Mouse (Mus musculus): ENCODE results near the gene Naip2.

DNA sequence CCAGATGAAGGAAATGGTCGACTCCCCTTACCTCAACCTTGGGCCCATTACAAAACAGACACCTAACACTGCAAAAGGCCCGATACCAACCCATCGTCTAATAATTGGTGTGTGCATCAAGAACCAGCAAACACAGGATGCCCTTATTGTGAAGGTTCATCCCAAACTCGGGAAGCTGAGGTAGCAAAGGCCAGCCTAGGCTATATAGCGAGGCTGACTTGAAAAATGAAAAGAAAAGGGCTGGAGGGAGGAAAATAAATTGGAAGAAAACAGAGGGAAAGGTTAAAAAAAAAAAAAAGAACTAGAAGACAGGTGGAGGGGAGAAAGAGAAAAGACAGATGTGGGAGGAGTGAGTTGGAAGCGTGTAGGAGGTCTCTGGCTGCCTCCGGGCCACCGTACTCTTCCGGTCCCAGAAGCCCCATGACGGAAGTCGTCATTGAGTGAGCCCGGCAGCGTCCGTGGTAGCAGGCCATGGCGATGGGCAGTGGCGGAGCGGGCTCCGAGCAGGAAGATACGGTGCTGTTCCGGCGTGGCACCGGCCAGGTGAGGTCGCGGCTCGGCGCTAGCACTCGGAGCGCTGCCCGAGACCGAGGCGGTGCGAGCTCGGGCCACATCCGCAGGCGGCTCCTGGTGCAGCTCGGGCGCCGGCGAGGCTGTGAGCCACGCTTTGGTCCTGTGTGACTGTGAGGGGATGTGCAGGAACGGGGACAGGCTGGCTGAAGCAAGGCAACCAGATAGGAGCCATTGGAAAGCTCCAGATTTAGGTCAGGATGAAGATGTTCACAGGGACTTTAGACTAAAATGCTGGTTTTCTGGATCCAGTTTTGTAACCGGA is 77.3 kb downstream of the Naip2 start, which contains the start of gene Smn1:
- TF ChIP-seq CTCF (IDR thresholded peaks at IDR 0.05; ENCODE audit: low read depth, low read length) (no peak), GATA1 (IDR thresholded peaks at IDR 0.05; ENCODE audit: borderline replicate concordance, low read length) (no peak)
